Mouse (Mus musculus) limb, embryonic 12.5 days (tissue): ENCODE results near the gene Olfr1426. TPM values are rescaled to one million over a fixed set of nuclear protein-coding genes. Genes with fewer than 3 reads are reported as not detected.
"Not testable (repeated sequence)": the region's sequence is repeated elsewhere in the genome, so short reads cannot be mapped to it uniquely, and the experiment has no call there.

Experiments
- ATAC-seq: fragments of 200-750 bp; cut with Nextera tagmentation; 2 replicates; pipeline ENCODE4 v1.8.0; 2017; ENCODE audit warnings: low read depth, moderate TSS enrichment; ENCODE audit not compliant: insufficient number of reproducible peaks, insufficient read depth, low FRiP score, low TSS enrichment
- H3K27ac ChIP-seq: fragments of 300-500 bp; sonication (generic); 2 replicates; pipeline ENCODE4 v1.5.1; 2016; ENCODE audit warnings: mild to moderate bottlenecking, moderate library complexity
- H3K27me3 ChIP-seq: fragments of 300-500 bp; sonication (generic); 2 replicates; pipeline ENCODE4 v1.6.1; 2016; ENCODE audit warnings: mild to moderate bottlenecking, moderate library complexity
- H3K36me3 ChIP-seq: fragments of 300-500 bp; sonication (generic); 2 replicates; pipeline ENCODE4 v1.6.1; 2016; ENCODE audit warnings: mild to moderate bottlenecking, moderate library complexity
- H3K4me1 ChIP-seq: fragments of 300-500 bp; sonication (generic); replicated peaks from 2 replicates; pipeline ENCODE4 v1.6.1; 2016
- H3K4me2 ChIP-seq: fragments of 300-500 bp; sonication (generic); 2 replicates; pipeline ENCODE4 v1.6.1; 2016; ENCODE audit warnings: mild to moderate bottlenecking, moderate library complexity
- H3K4me3 ChIP-seq: fragments of 300-500 bp; sonication (generic); replicated peaks from 2 replicates; pipeline ENCODE4 v1.5.1; 2016; ENCODE audit warnings: mild to moderate bottlenecking
- H3K9ac ChIP-seq: fragments of 300-500 bp; sonication (generic); replicated peaks from 2 replicates; pipeline ENCODE4 v1.6.1; 2016; ENCODE audit warnings: mild to moderate bottlenecking, moderate library complexity
- H3K9me3 ChIP-seq: fragments of 300-500 bp; sonication (generic); 2 replicates; pipeline ENCODE4 v1.6.1; 2016; ENCODE audit warnings: mild to moderate bottlenecking, moderate library complexity
- WGBS: fragments of 180-500 bp; shearing (Covaris S2); methylation state at CpG from one replicate; pipeline ENCODE4 v1.1.7; 2016; 5-methylcytosine and 5-hydroxymethylcytosine counted together
- polyA plus RNA-seq: library from polyadenylated mRNA; unstranded; fragments of >200 nt; fragmentation: Nextera tagmentation; extraction: Ambion mirVana; gene quantifications from 2 replicates; pipeline ENCODE4 v1.2.1, GENCODE M21; 2016

Olfr1426 gene
- not detected in 2 replicates for polyA plus RNA-seq

GRCm38 (mm10) chr19:12091913-12092312, at the start of gene Olfr1426:
Gene Olfr1426 (minus strand): TSS chr19:12092013.
- H3K36me3 ChIP-seq = no peaks in the 10 kb centered on the region
- H3K27ac ChIP-seq = no peak within 1 kb of the TSS
- no peak within 1 kb of the TSS for H3K4me2 ChIP-seq
- H3K9me3 ChIP-seq = no peaks in the 10 kb centered on the region
- ATAC-seq = no peak
- no peaks in the 10 kb centered on the region for H3K27me3 ChIP-seq
- H3K4me1 ChIP-seq = no peaks in the 10 kb centered on the region
- no peak within 1 kb of the TSS for H3K9ac ChIP-seq
- 86% methylated on average over 1 of the region's 1 CpGs for WGBS
- no peak within 1 kb of the TSS for H3K4me3 ChIP-seq

GRCm38 (mm10) chr19:12134289-12134688, 42.5 kb upstream of the Olfr1426 start:
- H3K9me3 ChIP-seq = no peaks in the 10 kb centered on the region
- no peak overlapping the region for H3K9ac ChIP-seq
- WGBS = 32% methylated on average over 2 of the region's 2 CpGs
- no peaks in the 10 kb centered on the region for H3K4me1 ChIP-seq
- H3K27me3 ChIP-seq = no peaks in the 10 kb centered on the region
- no peak overlapping the region for H3K27ac ChIP-seq
- H3K4me2 ChIP-seq = no peak overlapping the region
- no peaks in the 10 kb centered on the region for H3K36me3 ChIP-seq
- ATAC-seq = no peak
- no peak overlapping the region for H3K4me3 ChIP-seq

- H3K4me3 ChIP-seq = no peak within 1 kb of the TSS
- H3K9me3 ChIP-seq = no peaks in the 10 kb centered on the region
- no peaks in the 10 kb centered on the region for H3K27me3 ChIP-seq
- H3K27ac ChIP-seq = no peak within 1 kb of the TSS
- no peaks in the 10 kb centered on the region for H3K4me1 ChIP-seq
- no peak for ATAC-seq
- WGBS = 76% methylated on average over 3 of the region's 3 CpGs
- H3K4me2 ChIP-seq = no peak within 1 kb of the TSS
- H3K9ac ChIP-seq = no peak within 1 kb of the TSS
- H3K36me3 ChIP-seq = no peaks in the 10 kb centered on the region
Observed at GRCm38 (mm10) chr19:12123103-12123502, 31.3 kb upstream of the Olfr1426 start, which contains the start of gene Olfr76. Gene Olfr76 (minus strand): TSS chr19:12123203.

GRCm38 (mm10) chr19:12116464-12116863, 24.7 kb upstream of the Olfr1426 start:
- H3K9me3 ChIP-seq = no peaks in the 10 kb centered on the region
- no peak overlapping the region for H3K27ac ChIP-seq
- H3K4me2 ChIP-seq = no peak overlapping the region
- H3K4me3 ChIP-seq = no peak overlapping the region
- no peaks in the 10 kb centered on the region for H3K4me1 ChIP-seq
- H3K27me3 ChIP-seq = no peaks in the 10 kb centered on the region
- H3K9ac ChIP-seq = no peak overlapping the region
- H3K36me3 ChIP-seq = no peaks in the 10 kb centered on the region
- WGBS = 93% methylated on average over 3 of the region's 3 CpGs
- ATAC-seq = no peak

GRCm38 (mm10) chr19:12115797-12116196, 24.0 kb upstream of the Olfr1426 start, which contains the start of gene Olfr1428:
Gene Olfr1428 (minus strand): TSS chr19:12115897.
- Histone ChIP-seq H3K36me3 (no peaks in the 10 kb centered on the region), H3K4me1 (no peaks in the 10 kb centered on the region), H3K27ac (no peak within 1 kb of the TSS), H3K9ac (no peak within 1 kb of the TSS), H3K4me3 (no peak within 1 kb of the TSS), H3K4me2 (no peak within 1 kb of the TSS), H3K27me3 (no peaks in the 10 kb centered on the region), H3K9me3 (no peaks in the 10 kb centered on the region)
- 82% methylated on average over 1 of the region's 1 CpGs for WGBS
- ATAC-seq = no peak

- 45% methylated on average over 1 of the region's 1 CpGs for WGBS
- ATAC-seq = no peak
- H3K4me2 ChIP-seq = no peak overlapping the region
- H3K9ac ChIP-seq = no peak overlapping the region
- H3K27me3 ChIP-seq = no peaks in the 10 kb centered on the region
- no peak overlapping the region for H3K27ac ChIP-seq
- H3K4me1 ChIP-seq = no peaks in the 10 kb centered on the region
- H3K4me3 ChIP-seq = no peak overlapping the region
- no peaks in the 10 kb centered on the region for H3K9me3 ChIP-seq
- H3K36me3 ChIP-seq = no peaks in the 10 kb centered on the region
Observed at GRCm38 (mm10) chr19:12113807-12114206, 22.0 kb upstream of the Olfr1426 start.

GRCm38 (mm10) chr19:12104541-12104940, 12.7 kb upstream of the Olfr1426 start:
- Histone ChIP-seq H3K4me2 (no peak overlapping the region), H3K9ac (no peak overlapping the region), H3K4me3 (no peak overlapping the region), H3K27ac (no peak overlapping the region), H3K4me1 (no peaks in the 10 kb centered on the region), H3K27me3 (no peaks in the 10 kb centered on the region), H3K9me3 (no peaks in the 10 kb centered on the region), H3K36me3 (no peaks in the 10 kb centered on the region)
- 48% methylated on average over 1 of the region's 1 CpGs for WGBS
- no peak for ATAC-seq

GRCm38 (mm10) chr19:12103234-12103633, 11.4 kb upstream of the Olfr1426 start, which contains the start of gene Olfr1427:
Gene Olfr1427 (minus strand): TSS chr19:12103334.
- Histone ChIP-seq H3K4me1 (no peaks in the 10 kb centered on the region), H3K4me3 (no peak within 1 kb of the TSS), H3K4me2 (no peak within 1 kb of the TSS), H3K27ac (no peak within 1 kb of the TSS), H3K9me3 (no peaks in the 10 kb centered on the region), H3K36me3 (no peaks in the 10 kb centered on the region), H3K9ac (no peak within 1 kb of the TSS), H3K27me3 (no peaks in the 10 kb centered on the region)
- WGBS = 92% methylated on average over 2 of the region's 2 CpGs
- ATAC-seq = no peak

- not testable (repeated sequence) for H3K9me3 ChIP-seq, H3K4me1 ChIP-seq, H3K4me3 ChIP-seq, H3K27ac ChIP-seq, H3K9ac ChIP-seq, H3K4me2 ChIP-seq, H3K27me3 ChIP-seq, H3K36me3 ChIP-seq, ATAC-seq
- 87% methylated on average over 4 of the region's 4 CpGs for WGBS
Observed at GRCm38 (mm10) chr19:12077631-12078030, 14.2 kb downstream of the Olfr1426 start, which contains the start of gene Olfr1425. Gene Olfr1425 (minus strand): TSS chr19:12077731.

- not testable (repeated sequence) for H3K4me1 ChIP-seq, H3K27ac ChIP-seq, ATAC-seq, H3K27me3 ChIP-seq, H3K36me3 ChIP-seq, H3K9ac ChIP-seq, H3K4me2 ChIP-seq, H3K9me3 ChIP-seq, H3K4me3 ChIP-seq
- WGBS = 88% methylated on average over 1 of the region's 1 CpGs
Observed at GRCm38 (mm10) chr19:12069546-12069945, 22.3 kb downstream of the Olfr1426 start.

GRCm38 (mm10) chr19:12067806-12068205, 24.0 kb downstream of the Olfr1426 start:
- H3K4me3 ChIP-seq, H3K9ac ChIP-seq, H3K36me3 ChIP-seq, H3K27ac ChIP-seq, ATAC-seq, H3K27me3 ChIP-seq, H3K9me3 ChIP-seq, H3K4me2 ChIP-seq, H3K4me1 ChIP-seq: not testable (repeated sequence)
- 70% methylated on average over 1 of the region's 1 CpGs for WGBS

- WGBS = 73% methylated on average over 1 of the region's 1 CpGs
- not testable (repeated sequence) for H3K4me1 ChIP-seq, H3K9me3 ChIP-seq, H3K27ac ChIP-seq, H3K4me3 ChIP-seq, H3K4me2 ChIP-seq, ATAC-seq, H3K36me3 ChIP-seq, H3K9ac ChIP-seq, H3K27me3 ChIP-seq
Observed at GRCm38 (mm10) chr19:12062582-12062981, 29.2 kb downstream of the Olfr1426 start, which contains the start of gene Olfr1424. Gene Olfr1424 (minus strand): TSS chr19:12062682.
